Mouse (Mus musculus): ENCODE measurements at regions not wholly inside any gene's neighbourhood (a gene's known extent, or its start where the extent isn't known, plus 50 kb on each side); places are given as distances from the start of the nearest gene placed in this dataset.

GRCm38 (mm10) chr2:114812903-114813290 is 158.1 kb upstream of the Dph6 start:
- no peak for TF ChIP-seq CTCF (IDR thresholded peaks at IDR 0.05; ENCODE audit: borderline replicate concordance, extremely low read depth, insufficient read depth, insufficient read length)
- no peak for TF ChIP-seq POLR2A (IDR thresholded peaks at IDR 0.05; ENCODE audit: borderline replicate concordance, extremely low read depth, insufficient read depth, insufficient read length, poor library complexity, severe bottlenecking)

Measured in brain, embryonic 14.5 days (tissue).